ENCODE assay signal across 4 mouse cellular contexts in genomic region chr16:23013786-23014185, GRCm38 (mm10). TPM values are rescaled to one million over a fixed set of nuclear protein-coding genes. Genes with fewer than 3 reads are reported as not detected.
"Had no signal": no experiment of that assay in that cellular context is flagged by ENCODE, and none has a peak within 500 bp of the region (broad histone marks: within the 10 kb centered on the region; RNA-seq: fewer than 3 reads in every experiment).

No protein-coding gene starts in this region.

RNA-seq across cellular contexts. Expression of gene Kng2, which starts 15.5 kb away (rescaled TPM):
- polyA plus RNA-seq: small intestine, adult 2 months; spleen, adult 2 months; stomach, embryonic 14.5 days; testis, adult 2 months had no signal

RNA-seq across cellular contexts. Expression of gene Kng1, which starts 43.9 kb away (rescaled TPM):
- polyA plus RNA-seq: small intestine, adult 2 months; testis, adult 2 months had no signal
